Mouse (Mus musculus) hindbrain, embryonic 16.5 days (tissue): ENCODE results near the gene Phlda3. TPM values are rescaled to one million over a fixed set of nuclear protein-coding genes. Genes with fewer than 3 reads are reported as not detected.

Experiments used
- ATAC-seq: fragments of 200-750 bp; cut with Nextera tagmentation; 2 replicates; pipeline ENCODE4 v1.8.0; 2017; ENCODE audit warnings: moderate TSS enrichment, moderate library complexity
- H3K27ac ChIP-seq: fragments of 300-500 bp; sonication (generic); 2 replicates; pipeline ENCODE4 v1.5.1; 2014; ENCODE audit warnings: low read depth, mild to moderate bottlenecking, control low read depth, low read length, moderate library complexity
- H3K27me3 ChIP-seq: fragments of 300-500 bp; sonication (generic); replicated peaks from 2 replicates; pipeline ENCODE4 v1.6.1; 2014; ENCODE audit warnings: low read length; ENCODE audit not compliant: control insufficient read depth, insufficient read depth
- H3K36me3 ChIP-seq: fragments of 300-500 bp; sonication (generic); 2 replicates; pipeline ENCODE4 v1.6.1; 2014; ENCODE audit warnings: mild to moderate bottlenecking, low read length, moderate library complexity, mixed read lengths; ENCODE audit not compliant: control insufficient read depth, insufficient read depth
- H3K4me1 ChIP-seq: fragments of 300-500 bp; sonication (generic); 2 replicates; pipeline ENCODE4 v1.6.1; 2014; ENCODE audit warnings: low read depth, low read length; ENCODE audit not compliant: control insufficient read depth, insufficient read depth
- H3K4me2 ChIP-seq: fragments of 300-500 bp; sonication (generic); 2 replicates; pipeline ENCODE4 v1.6.1; 2014; ENCODE audit warnings: mild to moderate bottlenecking, low read length, control low read depth, moderate library complexity
- H3K4me3 ChIP-seq: fragments of 300-500 bp; sonication (generic); 2 replicates; pipeline ENCODE4 v1.5.1; 2014; ENCODE audit warnings: mild to moderate bottlenecking, low read length, control low read depth, moderate library complexity
- H3K9ac ChIP-seq: fragments of 300-500 bp; sonication (generic); 2 replicates; pipeline ENCODE4 v1.6.1; 2014; ENCODE audit warnings: low read depth, mild to moderate bottlenecking, control low read depth, low read length, moderate library complexity
- H3K9me3 ChIP-seq: fragments of 300-500 bp; sonication (generic); 2 replicates; pipeline ENCODE4 v1.6.1; 2014; ENCODE audit warnings: mild to moderate bottlenecking, low read length, moderate library complexity; ENCODE audit not compliant: control insufficient read depth
- WGBS: fragments of 180-500 bp; shearing (Covaris S2); extraction: QIAGEN DNeasy Blood & Tissue Kit; methylation state at CpG from one replicate; pipeline ENCODE4 v1.1.7; 2014; 5-methylcytosine and 5-hydroxymethylcytosine counted together
- polyA plus RNA-seq: library from polyadenylated mRNA; unstranded; fragments of >200 nt; fragmentation: Nextera tagmentation; extraction: Ambion mirVana; gene quantifications from 2 replicates; pipeline ENCODE4 v1.2.1, GENCODE M21; 2015

Phlda3 gene
- polyA plus RNA-seq, 1 experiment from 2014 or later, result 49.5 TPM

GRCm38 (mm10) chr1:135729821-135730220 lies 36.1 kb upstream of the Phlda3 start:
- H3K36me3 ChIP-seq, result no peaks in the 10 kb centered on the region
- H3K4me3 ChIP-seq, result peak overlapping the region; percentile 64
- peaks cover 15% of the 10 kb centered on the region for H3K4me1 ChIP-seq
- 14% methylated on average over 4 of the region's 4 CpGs for WGBS
- ATAC-seq, result no peak
- H3K27me3 ChIP-seq, result 0 out of 2 replicates have a peak, but pooled peaks cover 2% of the 10 kb centered on the region
- peak overlapping the region; percentile 96 for H3K4me2 ChIP-seq
- 0 out of 2 replicates have a peak overlapping the region, but pooled peaks have one; percentile 31 for H3K9ac ChIP-seq
- H3K9me3 ChIP-seq, result no peaks in the 10 kb centered on the region
- no peak overlapping the region; the same call in 1 of the 2 replicates for H3K27ac ChIP-seq

DNA sequence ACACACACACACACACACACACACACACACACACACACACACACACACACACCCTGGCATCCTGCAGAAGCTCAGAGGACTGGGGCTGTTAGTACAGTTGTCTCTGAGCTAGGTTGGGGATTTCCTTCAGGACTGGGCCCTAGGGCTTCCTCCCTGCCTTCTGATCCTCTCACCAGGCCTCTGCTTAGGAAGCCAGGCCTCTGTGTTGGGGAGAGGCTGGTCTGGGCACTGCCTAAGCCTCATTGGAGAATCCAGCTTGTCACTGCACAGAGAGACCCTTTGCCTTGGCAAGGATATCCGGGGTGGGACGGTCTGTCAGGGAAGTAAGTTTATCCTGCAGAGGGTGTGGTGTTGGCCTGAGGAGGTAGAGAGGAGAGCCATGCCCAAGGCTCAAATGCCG lies 35.6 kb upstream of the Phlda3 start:
- no peaks in the 10 kb centered on the region for H3K36me3 ChIP-seq
- no peak overlapping the region for H3K27ac ChIP-seq
- peak overlapping the region; percentile 14 for H3K4me2 ChIP-seq
- 0 out of 2 replicates have a peak, but pooled peaks cover 2% of the 10 kb centered on the region for H3K27me3 ChIP-seq
- no peak overlapping the region for H3K9ac ChIP-seq
- ATAC-seq, result no peak
- 59% methylated on average over 3 of the region's 3 CpGs for WGBS
- H3K9me3 ChIP-seq, result no peaks in the 10 kb centered on the region
- H3K4me3 ChIP-seq, result no peak overlapping the region
- peaks cover 15% of the 10 kb centered on the region for H3K4me1 ChIP-seq

DNA sequence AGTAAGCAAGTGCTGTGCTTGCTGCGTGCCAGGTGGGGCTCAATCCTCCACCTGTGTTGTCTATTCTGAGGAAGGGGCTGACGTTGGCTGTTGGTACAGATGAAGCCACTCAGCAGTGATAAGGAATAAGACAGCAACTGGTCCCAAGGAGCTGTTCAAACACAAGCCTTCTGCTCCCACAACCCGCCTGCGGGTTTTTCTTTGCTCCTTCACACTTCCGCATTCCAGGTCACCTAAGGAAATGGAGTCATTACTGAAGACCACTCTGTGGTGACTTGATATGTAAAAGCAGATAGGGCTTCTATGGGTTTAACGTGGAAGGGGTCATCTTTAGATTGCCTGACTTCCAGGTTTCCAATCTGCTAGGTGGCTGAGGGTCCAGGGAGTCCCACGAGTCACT lies 34.5 kb upstream of the Phlda3 start:
- ATAC-seq, result no peak
- Histone ChIP-seq H3K27ac (peak overlapping the region; percentile 19; the same call in 1 of the 2 replicates), H3K4me2 (no peak overlapping the region), H3K27me3 (0 out of 2 replicates have a peak, but pooled peaks cover 2% of the 10 kb centered on the region), H3K4me1 (peaks cover 15% of the 10 kb centered on the region), H3K36me3 (no peaks in the 10 kb centered on the region), H3K4me3 (no peak overlapping the region), H3K9ac (no peak overlapping the region), H3K9me3 (peaks cover under 1% of the 10 kb centered on the region; the same call in 1 of the 2 replicates)
- WGBS, result 72% methylated on average over 7 of the region's 7 CpGs

DNA sequence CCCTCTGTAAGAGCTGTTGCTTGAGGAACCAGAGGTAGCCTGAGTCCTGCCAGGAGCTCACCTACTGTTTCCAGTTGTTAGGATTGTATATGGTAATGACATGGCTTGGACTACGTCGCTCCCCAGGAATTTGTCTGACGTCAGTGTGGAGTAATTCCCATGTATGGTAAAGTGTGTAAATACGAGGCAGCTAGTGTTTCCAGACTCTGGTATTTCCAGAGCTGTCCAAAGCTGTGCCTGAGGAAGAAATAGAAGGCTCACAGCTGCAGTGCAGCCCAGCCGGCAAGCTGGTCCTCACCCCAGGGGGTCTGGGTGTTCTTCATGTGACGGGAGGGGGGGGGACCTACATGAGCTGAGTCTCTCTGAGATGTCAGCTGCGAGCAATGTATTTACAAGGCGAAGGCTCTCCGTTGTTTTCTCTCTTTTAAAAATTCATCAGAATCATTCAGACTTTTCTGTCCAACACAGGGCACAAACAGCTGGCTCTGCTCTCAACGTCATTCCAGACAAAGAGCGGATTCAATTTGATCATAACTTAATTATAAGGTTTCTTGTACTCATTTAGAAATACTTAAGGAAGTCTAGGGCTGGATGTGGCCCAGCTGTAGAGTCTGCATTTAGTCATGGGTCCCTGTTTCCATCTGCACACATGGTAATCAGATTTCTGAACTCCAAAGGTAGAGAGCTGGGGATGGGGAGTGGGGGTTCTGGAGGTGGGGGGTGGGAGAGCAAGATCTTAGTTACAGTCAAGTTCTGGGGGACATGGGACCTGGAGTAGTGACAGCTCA lies 33.8 kb upstream of the Phlda3 start:
- Histone ChIP-seq H3K9me3 (peaks cover 3% of the 10 kb centered on the region), H3K27ac (peak overlapping the region; percentile 19; the same call in 1 of the 2 replicates), H3K27me3 (0 out of 2 replicates have a peak, but pooled peaks cover 2% of the 10 kb centered on the region), H3K4me1 (peaks cover 15% of the 10 kb centered on the region), H3K4me3 (no peak overlapping the region), H3K36me3 (no peaks in the 10 kb centered on the region), H3K9ac (no peak overlapping the region), H3K4me2 (no peak overlapping the region)
- WGBS, result 42% methylated on average over 11 of the region's 11 CpGs
- no peak for ATAC-seq

GRCm38 (mm10) chr1:135734225-135734937 lies 31.5 kb upstream of the Phlda3 start:
- peaks cover 8% of the 10 kb centered on the region for H3K4me1 ChIP-seq
- WGBS, result 24% methylated on average over 6 of the region's 7 CpGs
- H3K27ac ChIP-seq, result peak overlapping the region; percentile 60

GRCm38 (mm10) chr1:135735460-135735859 lies 30.5 kb upstream of the Phlda3 start:
- no peaks in the 10 kb centered on the region for H3K27me3 ChIP-seq
- 42% methylated on average over 6 of the region's 6 CpGs for WGBS
- H3K27ac ChIP-seq, result no peak overlapping the region
- no peaks in the 10 kb centered on the region for H3K36me3 ChIP-seq
- peaks cover 3% of the 10 kb centered on the region for H3K9me3 ChIP-seq
- no peak overlapping the region for H3K9ac ChIP-seq
- H3K4me3 ChIP-seq, result no peak overlapping the region
- H3K4me1 ChIP-seq, result peaks cover 6% of the 10 kb centered on the region
- no peak for ATAC-seq
- no peak overlapping the region for H3K4me2 ChIP-seq

More at GRCm38 (mm10) chr1:135734225-135734937, 31.5 kb upstream of the Phlda3 start:
- Histone ChIP-seq H3K27me3 (0 out of 2 replicates have a peak, but pooled peaks cover 2% of the 10 kb centered on the region), H3K9ac (no peak overlapping the region), H3K9me3 (peaks cover 3% of the 10 kb centered on the region), H3K36me3 (no peaks in the 10 kb centered on the region), H3K4me3 (no peak overlapping the region), H3K4me2 (no peak overlapping the region)
- ATAC-seq, result peak; percentile 84

DNA sequence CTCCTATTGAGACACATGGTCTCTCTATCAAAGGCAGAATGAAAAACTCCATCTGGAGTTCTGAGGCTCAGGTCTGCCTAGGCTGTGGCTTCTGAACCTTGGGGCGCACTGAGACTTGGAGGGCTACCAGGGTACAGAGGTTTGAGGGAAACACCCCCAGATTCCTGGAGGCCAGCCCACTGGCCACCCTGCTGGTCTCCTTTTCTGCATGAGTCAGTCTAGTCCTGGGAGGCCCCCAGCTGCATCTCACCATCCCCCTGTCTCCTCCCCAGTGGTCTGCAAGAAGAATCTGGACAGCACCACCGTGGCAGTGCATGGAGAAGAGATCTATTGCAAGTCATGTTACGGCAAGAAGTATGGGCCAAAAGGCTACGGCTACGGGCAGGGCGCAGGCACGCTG lies 20.9 kb upstream of the Phlda3 start:
- no peaks in the 10 kb centered on the region for H3K27me3 ChIP-seq
- H3K27ac ChIP-seq, result no peak overlapping the region
- no peaks in the 10 kb centered on the region for H3K9me3 ChIP-seq
- WGBS, result 88% methylated on average over 7 of the region's 7 CpGs
- peaks cover 8% of the 10 kb centered on the region for H3K4me1 ChIP-seq
- no peaks in the 10 kb centered on the region for H3K36me3 ChIP-seq
- H3K4me2 ChIP-seq, result no peak overlapping the region
- no peak for ATAC-seq
- H3K9ac ChIP-seq, result no peak overlapping the region
- H3K4me3 ChIP-seq, result no peak overlapping the region

DNA sequence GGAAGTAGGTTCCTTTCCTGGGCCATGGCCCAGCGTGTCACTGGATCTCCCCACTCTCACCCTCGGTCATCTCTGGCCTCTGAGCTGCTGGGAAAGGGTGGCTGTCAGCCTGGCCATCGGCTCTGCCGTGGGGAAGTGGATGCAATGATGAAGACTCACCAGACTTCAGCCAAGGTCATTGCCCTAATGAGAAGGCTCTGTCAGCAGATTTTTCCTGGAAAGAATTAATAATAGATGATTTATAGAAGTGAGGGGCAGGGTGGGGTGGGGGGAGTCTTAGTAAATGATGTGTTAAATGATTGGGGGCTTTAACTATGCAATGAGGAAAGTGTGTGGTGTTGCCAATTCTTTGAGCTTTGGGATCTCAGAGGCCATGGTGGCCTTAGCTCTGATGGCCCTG lies 19.7 kb upstream of the Phlda3 start:
- Histone ChIP-seq H3K4me2 (no peak overlapping the region), H3K9me3 (no peaks in the 10 kb centered on the region), H3K27me3 (no peaks in the 10 kb centered on the region), H3K27ac (no peak overlapping the region), H3K4me3 (no peak overlapping the region), H3K36me3 (no peaks in the 10 kb centered on the region), H3K4me1 (peaks cover 2% of the 10 kb centered on the region; the same call in 1 of the 2 replicates), H3K9ac (no peak overlapping the region)
- no peak for ATAC-seq
- WGBS, result 79% methylated on average over 4 of the region's 4 CpGs

GRCm38 (mm10) chr1:135752737-135753348 lies 13.1 kb upstream of the Phlda3 start:
- Histone ChIP-seq H3K27ac (no peak overlapping the region), H3K27me3 (no peaks in the 10 kb centered on the region), H3K36me3 (no peaks in the 10 kb centered on the region), H3K9me3 (no peaks in the 10 kb centered on the region), H3K4me1 (no peaks in the 10 kb centered on the region), H3K9ac (no peak overlapping the region), H3K4me2 (no peak overlapping the region), H3K4me3 (no peak overlapping the region)
- WGBS, result 13% methylated on average over 10 of the region's 10 CpGs
- ATAC-seq, result peak; percentile 99
